Comparison of ENCODE assay signal across 8 mouse cellular contexts in genomic region chr2:27886608-27887460, GRCm38 (mm10). TPM values are rescaled to one million over a fixed set of nuclear protein-coding genes. Genes with fewer than 3 reads are reported as not detected.
A peak's percentile ranks its signal among the peaks of the same experiment; 100 is the strongest.
DNase-seq lines count a peak whose midpoint lies in the region; ATAC-seq lines count a peak whose summit lies in the region.

No protein-coding gene starts in this region.

- peak overlapping the region; percentile 83 for H3K4me3 ChIP-seq in embryonic facial prominence, embryonic 11.5 days (ENCODE audit: low read depth, low read length)
- peak overlapping the region; percentile 76 for H3K4me3 ChIP-seq in heart, embryonic 15.5 days
- peak overlapping the region; percentile 86 for H3K4me3 ChIP-seq in stomach, embryonic 14.5 days (ENCODE audit: low read depth, low read length)

- H3K4me2 ChIP-seq in embryonic facial prominence, embryonic 11.5 days (ENCODE audit: low read depth, low read length): peak overlapping the region; percentile 92
- H3K4me2 ChIP-seq in heart, embryonic 15.5 days: peak overlapping the region; percentile 98
- peak overlapping the region; percentile 89 for H3K4me2 ChIP-seq in stomach, embryonic 14.5 days (replicated peaks; ENCODE audit: low read depth, low read length)

- under 1% methylated on average over 67 of the region's 67 CpGs for WGBS in embryonic facial prominence, embryonic 11.5 days
- WGBS in heart, embryonic 15.5 days: under 1% methylated on average over 67 of the region's 67 CpGs
- under 1% methylated on average over 59 of the region's 67 CpGs for WGBS in stomach, embryonic 14.5 days

- ATAC-seq in embryonic facial prominence, embryonic 11.5 days (replicated peaks; ENCODE audit: insufficient number of reproducible peaks, low FRiP score, low TSS enrichment, low read depth): peak; percentile 4; the same call in 1 of the 2 replicates
- ATAC-seq in heart, embryonic 15.5 days (replicated peaks; ENCODE audit: insufficient number of reproducible peaks, insufficient read depth, low FRiP score, low read depth): no peak
- 0 out of 2 replicates have a peak, but pooled peaks have one; percentile 3 for ATAC-seq in stomach, embryonic 14.5 days (ENCODE audit: insufficient number of reproducible peaks, insufficient read depth, low FRiP score, low read depth)
- no peak for ATAC-seq in activated CD4-positive, CD25-positive, alpha-beta regulatory T cell, adult 4 months

- H3K9me3 ChIP-seq in embryonic facial prominence, embryonic 11.5 days (replicated peaks; ENCODE audit: control insufficient read depth, low read length): no peaks in the 10 kb centered on the region
- H3K9me3 ChIP-seq in heart, embryonic 15.5 days (replicated peaks): no peaks in the 10 kb centered on the region
- H3K9me3 ChIP-seq in stomach, embryonic 14.5 days (ENCODE audit: control insufficient read depth, low read depth, low read length): no peaks in the 10 kb centered on the region

- no peaks in the 10 kb centered on the region for H3K36me3 ChIP-seq in embryonic facial prominence, embryonic 11.5 days (replicated peaks; ENCODE audit: control insufficient read depth, insufficient read depth, low read depth, low read length)
- no peaks in the 10 kb centered on the region for H3K36me3 ChIP-seq in heart, embryonic 15.5 days
- H3K36me3 ChIP-seq in stomach, embryonic 14.5 days (ENCODE audit: control insufficient read depth, insufficient read depth, low read length): no peaks in the 10 kb centered on the region

- 0 out of 2 replicates have a peak, but pooled peaks cover 3% of the 10 kb centered on the region for H3K27me3 ChIP-seq in embryonic facial prominence, embryonic 11.5 days (ENCODE audit: control insufficient read depth, insufficient read depth, low read length)
- peaks cover 13% of the 10 kb centered on the region for H3K27me3 ChIP-seq in heart, embryonic 15.5 days
- H3K27me3 ChIP-seq in stomach, embryonic 14.5 days (ENCODE audit: control insufficient read depth, insufficient read depth, low read length): no peaks in the 10 kb centered on the region

- intact Hi-C loops in left cerebral cortex, postnatal 4 days (cut with DNase I): loop anchor here (5.0 kb wide), 1 partner anchor 120 kb away; no protein-coding TSS in a partner anchor

- peak overlapping the region; percentile 75 for H3K9ac ChIP-seq in embryonic facial prominence, embryonic 11.5 days (replicated peaks; ENCODE audit: low read length)
- peak overlapping the region; percentile 76 for H3K9ac ChIP-seq in heart, embryonic 15.5 days
- peak overlapping the region; percentile 92 for H3K9ac ChIP-seq in stomach, embryonic 14.5 days (replicated peaks; ENCODE audit: low read depth, low read length)

- DNase-seq in left cerebral cortex, postnatal 4 days: peak; percentile 47
- no peak for DNase-seq in left cerebral cortex, adult 11 months (ENCODE audit: low spot score)
- peak; percentile 65 for DNase-seq in embryonic facial prominence, embryonic 11.5 days (ENCODE audit: low spot score)
- DNase-seq in kidney, postnatal 10 days: peak; percentile 80
- DNase-seq in lung, postnatal 36 days: peak; percentile 63

- peak overlapping the region; percentile 86 for H3K27ac ChIP-seq in embryonic facial prominence, embryonic 11.5 days (replicated peaks; ENCODE audit: low read depth, low read length)
- peak overlapping the region; percentile 84 for H3K27ac ChIP-seq in heart, embryonic 15.5 days
- H3K27ac ChIP-seq in stomach, embryonic 14.5 days (ENCODE audit: low read length): peak overlapping the region; percentile 94

- H3K4me1 ChIP-seq in embryonic facial prominence, embryonic 11.5 days (ENCODE audit: control insufficient read depth, insufficient read depth, low read length): peaks cover 21% of the 10 kb centered on the region
- H3K4me1 ChIP-seq in heart, embryonic 15.5 days (replicated peaks): peaks cover 43% of the 10 kb centered on the region
- peaks cover 36% of the 10 kb centered on the region for H3K4me1 ChIP-seq in stomach, embryonic 14.5 days (ENCODE audit: control insufficient read depth, insufficient read depth, low read length)

RNA-seq across cellular contexts. Expression of gene Col5a1, which starts 0.6 kb away (rescaled TPM):
- total RNA-seq in left cerebral cortex, postnatal 4 days (2021): 10 to 100 TPM; 11.1 to 12.4 TPM
- polyA plus RNA-seq in embryonic facial prominence, embryonic 11.5 days (2014; fragmentation: Nextera tagmentation; extraction: Ambion mirVana): 29.0 and 32.0 TPM in 2 replicates
- polyA plus RNA-seq in heart, embryonic 15.5 days (2015; fragmentation: Nextera tagmentation; extraction: Ambion mirVana): 71.0 and 89.5 TPM in 2 replicates
- polyA plus RNA-seq in stomach, embryonic 14.5 days (2014; fragmentation: Nextera tagmentation; extraction: Ambion mirVana): 160 and 167 TPM in 2 replicates
- not detected for polyA plus RNA-seq in activated CD4-positive, CD25-positive, alpha-beta regulatory T cell, adult 4 months (2017; shearing (Covaris generic))

Comparison
In these comparisons a context has a peak if more than half of its experiments do, and no peak if none do; other contexts are left out.
1. ATAC-seq: peak in embryonic facial prominence, embryonic 11.5 days (single experiment) and stomach, embryonic 14.5 days (single experiment); none in heart, embryonic 15.5 days (single experiment) and activated CD4-positive, CD25-positive, alpha-beta regulatory T cell, adult 4 months (single experiment).
2. RNA of gene Col5a1, which starts 0.6 kb away (polyA plus RNA-seq): 160 to 167 TPM in stomach, embryonic 14.5 days, 71.0 to 89.5 TPM in heart, embryonic 15.5 days and 29.0 to 32.0 TPM in embryonic facial prominence, embryonic 11.5 days; not detected in activated CD4-positive, CD25-positive, alpha-beta regulatory T cell, adult 4 months; every median in the first group is over 10 times any median in the second.
3. Peak in every context shown above with its lines, with median percentiles within 50 percentile points of each other: H3K27ac ChIP-seq, H3K4me2 ChIP-seq, H3K4me3 ChIP-seq and H3K9ac ChIP-seq.